Comparison of ENCODE assay signal across 9 mouse cellular contexts in genomic region chr2:152814213-152814874, GRCm38 (mm10). TPM values are rescaled to one million over a fixed set of nuclear protein-coding genes. Genes with fewer than 3 reads are reported as not detected.
A peak's percentile ranks its signal among the peaks of the same experiment; 100 is the strongest.
DNase-seq lines count a peak whose midpoint lies in the region; ATAC-seq and TF ChIP-seq lines count a peak whose summit lies in the region.
"Had no signal": no experiment of that assay in that cellular context is flagged by ENCODE, and none has a peak within 500 bp of the region (broad histone marks: within the 10 kb centered on the region; RNA-seq: fewer than 3 reads in every experiment).

No protein-coding gene starts in this region.

- DNase-seq in cerebellum, postnatal 25 days, result peak; percentile 55 to 65
- no peak for DNase-seq in cerebellum, adult 8-10 months
- DNase-seq in lung, postnatal 0 days (ENCODE audit: low spot score), result peak; percentile 49
- no peak for DNase-seq in lung, postnatal 14 days
- DNase-seq in heart, postnatal 0 days (ENCODE audit: low spot score), result no peak
- peak; percentile 38 to 68 for DNase-seq in spleen, postnatal 36 days (ENCODE audit: low spot score in 2 of 2)
- DNase-seq in embryo, embryonic 11 days, result no peak

- TF ChIP-seq EP300 in lung, postnatal 0 days (IDR thresholded peaks at IDR 0.05), result 0 out of 2 replicates have a peak, but pooled peaks have one; percentile 21
- TF ChIP-seq EP300 in heart, postnatal 0 days (IDR thresholded peaks at IDR 0.05; ENCODE audit: low read depth), result no peak

- WGBS in lung, postnatal 0 days, result 46% methylated on average over 6 of the region's 6 CpGs
- WGBS in heart, postnatal 0 days, result 61% methylated on average over 6 of the region's 6 CpGs

- H3K9ac ChIP-seq in lung, postnatal 0 days (replicated peaks; ENCODE audit: low read depth), result no peak overlapping the region
- no peak overlapping the region for H3K9ac ChIP-seq in heart, postnatal 0 days (replicated peaks; ENCODE audit: low read depth, low read length)

- no peaks in the 10 kb centered on the region for H3K27me3 ChIP-seq in lung, postnatal 0 days (replicated peaks; ENCODE audit: insufficient read depth, low read length)
- no peaks in the 10 kb centered on the region for H3K27me3 ChIP-seq in heart, postnatal 0 days (ENCODE audit: control insufficient read depth, insufficient read depth, low read length)

- H3K9me3 ChIP-seq in lung, postnatal 0 days (ENCODE audit: low read length), result no peaks in the 10 kb centered on the region
- H3K9me3 ChIP-seq in heart, postnatal 0 days (replicated peaks; ENCODE audit: control insufficient read depth, low read length), result no peaks in the 10 kb centered on the region
- H3K9me3 ChIP-seq: limb, embryonic 10.5 days had no signal

- TF ChIP-seq CTCF in lung, postnatal 0 days (IDR thresholded peaks at IDR 0.05), result no peak
- TF ChIP-seq CTCF in heart, postnatal 0 days (IDR thresholded peaks at IDR 0.05; ENCODE audit: low read depth), result no peak

- 0 out of 2 replicates have a peak, but pooled peaks cover 6% of the 10 kb centered on the region for H3K36me3 ChIP-seq in lung, postnatal 0 days (ENCODE audit: insufficient read depth, low read length)
- H3K36me3 ChIP-seq in heart, postnatal 0 days (replicated peaks; ENCODE audit: control insufficient read depth, insufficient read depth, low read length), result no peaks in the 10 kb centered on the region; the same call in 1 of the 2 replicates

- peaks cover 48% of the 10 kb centered on the region; the same call in 1 of the 2 replicates for H3K4me1 ChIP-seq in lung, postnatal 0 days (ENCODE audit: insufficient read depth, low read depth, low read length)
- H3K4me1 ChIP-seq in heart, postnatal 0 days (ENCODE audit: control insufficient read depth, insufficient read depth), result peaks cover 62% of the 10 kb centered on the region

- H3K4me2 ChIP-seq in lung, postnatal 0 days (replicated peaks; ENCODE audit: low read depth, low read length), result no peak overlapping the region
- no peak overlapping the region for H3K4me2 ChIP-seq in heart, postnatal 0 days (ENCODE audit: low read depth, low read length)

- H3K27ac ChIP-seq in lung, postnatal 0 days (ENCODE audit: low read length), result peak overlapping the region; percentile 28
- H3K27ac ChIP-seq in heart, postnatal 0 days (ENCODE audit: low read depth), result 0 out of 2 replicates have a peak overlapping the region, but pooled peaks have one; percentile 22
- H3K27ac ChIP-seq: limb, embryonic 10.5 days had no signal

- no peak; the same call in 1 of the 2 replicates for ATAC-seq in lung, postnatal 0 days
- no peak for ATAC-seq in heart, postnatal 0 days (ENCODE audit: insufficient read depth, low read depth)
- ATAC-seq in CD4-positive, CD25-positive, alpha-beta regulatory T cell, adult 4 months, result no peak

- H3K4me3 ChIP-seq in lung, postnatal 0 days (ENCODE audit: low read depth, low read length), result no peak overlapping the region
- H3K4me3 ChIP-seq in heart, postnatal 0 days (ENCODE audit: low read depth, low read length), result no peak overlapping the region
- H3K4me3 ChIP-seq: limb, embryonic 10.5 days had no signal

RNA-seq across cellular contexts. Expression of gene Bcl2l1, which starts 17.2 kb away (rescaled TPM):
- 100 and 103 TPM in 2 replicates for polyA plus RNA-seq in lung, postnatal 0 days (2015; fragmentation: Nextera tagmentation; extraction: Ambion mirVana)
- total RNA-seq in heart, postnatal 0 days (2014; rRNA removed; ENCODE audit: low replicate concordance), result 60.9 and 75.6 TPM in 2 replicates
- 34.5 and 35.0 TPM in 2 replicates for polyA plus RNA-seq in heart, postnatal 0 days (2015; fragmentation: Nextera tagmentation; extraction: Ambion mirVana)
- polyA plus RNA-seq in CD4-positive, CD25-positive, alpha-beta regulatory T cell, adult 4 months (2017; shearing (Covaris generic)), result 10 to 100 TPM; 55.5 to 75.0 TPM

RNA-seq across cellular contexts. Expression of gene Tpx2, which starts 33.4 kb away (rescaled TPM):
- polyA plus RNA-seq in lung, postnatal 0 days (2015; fragmentation: Nextera tagmentation; extraction: Ambion mirVana), result 3.1 and 5.7 TPM in 2 replicates
- total RNA-seq in heart, postnatal 0 days (2014; rRNA removed; ENCODE audit: low replicate concordance), result 8.1 and 13.6 TPM in 2 replicates
- polyA plus RNA-seq in heart, postnatal 0 days (2015; fragmentation: Nextera tagmentation; extraction: Ambion mirVana), result 15.0 and 15.1 TPM in 2 replicates
- polyA plus RNA-seq in CD4-positive, CD25-positive, alpha-beta regulatory T cell, adult 4 months (2017; shearing (Covaris generic)), result 1 to 10 TPM; 4.0 to 9.7 TPM

Comparison
In these comparisons a context has a peak if more than half of its experiments do, and no peak if none do; other contexts are left out.
1. DNase-seq: peak in cerebellum, postnatal 25 days (2 of 2), lung, postnatal 0 days (single experiment) and spleen, postnatal 36 days (2 of 2); none in cerebellum, adult 8-10 months (single experiment), lung, postnatal 14 days (single experiment), heart, postnatal 0 days (single experiment) and embryo, embryonic 11 days (single experiment).